Mouse (Mus musculus): ENCODE measurements around the gene Atp5j2.

DNA sequence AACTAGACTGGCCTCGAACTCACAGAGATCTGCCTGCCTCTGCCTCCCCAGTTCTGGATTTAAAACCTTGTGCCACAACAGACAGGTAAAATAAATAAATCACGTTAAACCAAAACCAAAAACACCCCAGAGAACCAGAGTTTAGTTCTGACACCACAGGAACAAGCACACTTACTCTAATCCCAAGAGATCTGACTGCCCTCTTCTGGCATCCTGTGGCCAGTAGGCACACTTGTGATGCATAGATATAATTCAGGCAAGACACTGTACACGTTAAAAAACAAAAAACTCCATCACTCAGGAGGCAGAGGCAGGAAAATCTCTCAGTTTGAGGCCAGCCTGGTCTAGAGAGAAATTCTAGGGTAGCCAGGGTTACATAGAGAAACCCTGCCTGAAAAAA is 10.6 kb upstream of the Atp5j2 start:
- TF ChIP-seq CTCF (IDR thresholded peaks at IDR 0.05; ENCODE audit: low read depth, low read length) (no peak), POLR2A (IDR thresholded peaks at IDR 0.05; ENCODE audit: insufficient read depth, low read length) (no peak), EP300 (IDR thresholded peaks at IDR 0.05; ENCODE audit: insufficient read depth, low read depth, low read length) (no peak)
